Mouse (Mus musculus): ENCODE results near the gene Fhod1.

DNA sequence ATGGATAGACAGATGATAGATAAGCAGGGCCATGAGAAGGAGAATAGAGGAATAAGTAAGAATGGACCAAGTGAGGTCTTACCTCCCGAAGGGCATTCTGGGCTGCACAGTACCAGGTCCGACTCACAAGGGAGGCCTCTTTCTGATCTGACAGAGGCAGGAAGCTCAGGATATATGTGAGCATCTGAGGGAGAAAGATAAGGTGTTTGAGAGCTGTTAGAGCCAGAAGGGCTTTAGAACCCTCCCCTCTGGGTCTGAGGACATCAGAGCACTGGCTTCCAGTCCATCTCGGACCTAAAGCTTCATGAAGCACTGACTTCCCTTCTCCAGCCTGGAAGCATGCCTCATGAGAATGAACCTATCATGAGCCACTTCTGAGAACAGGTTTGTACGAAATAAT lies 24.6 kb downstream of the Fhod1 start:
- TF ChIP-seq CTCF (IDR thresholded peaks at IDR 0.05; ENCODE audit: low read depth, low read length) = no peak
- no peak for TF ChIP-seq EP300 (IDR thresholded peaks at IDR 0.05; ENCODE audit: insufficient read depth, low read depth, low read length)
